Mouse (Mus musculus) heart, postnatal 25 days (tissue): ENCODE measurements around the gene Retreg1. TPM values are rescaled to one million over a fixed set of nuclear protein-coding genes. Genes with fewer than 3 reads are reported as not detected.
"Not testable (repeated sequence)": the region's sequence is repeated elsewhere in the genome, so short reads cannot be mapped to it uniquely, and the experiment has no call there.

Source experiments
- DNase-seq: peaks from one replicate; pipeline ENCODE4 v3.0.0; 2022; ENCODE audit warnings: low spot score
- intact Hi-C: fragments of 180-260 bp; cut with DNase I; formaldehyde crosslinking; loops from one replicate; pipeline ENCODE4 v1.15.1; 2025
- microRNA-seq: library from miRNA; unstranded; fragments of <30 nt; microRNA quantifications from one replicate; pipeline ENCODE4 v1.2.0, GENCODE M21; 2022
- total RNA-seq, 2 experiments: library from RNA; stranded (reverse); gene quantifications; 2 replicates each; pipeline ENCODE4 v1.2.3; 2021

The Retreg1 gene
- total RNA-seq, 2 experiments from 2014 or later, result 206 to 227 TPM

DNA sequence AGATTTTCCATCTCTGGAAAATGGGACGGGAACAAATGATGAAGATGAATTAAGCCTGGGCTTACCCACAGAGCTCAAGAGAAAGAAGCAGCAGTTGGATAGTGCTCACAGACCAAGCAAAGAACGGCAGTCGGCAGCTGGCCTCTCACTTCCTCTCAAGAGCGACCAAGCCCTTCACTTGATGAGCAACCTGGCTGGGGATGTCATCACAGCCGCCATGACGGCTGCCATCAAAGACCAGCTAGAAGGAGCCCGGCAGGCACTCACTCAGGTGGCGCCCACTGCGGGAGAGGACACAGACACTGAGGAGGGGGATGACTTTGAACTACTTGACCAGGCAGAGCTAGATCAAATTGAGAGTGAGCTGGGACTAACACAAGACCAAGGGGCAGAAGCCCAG is 128.6 kb downstream of the Retreg1 start:
- intact Hi-C loops, result no loop called here
- DNase-seq, result no peak

GRCm38 (mm10) chr15:25972758-25973157 is 129.8 kb downstream of the Retreg1 start:
- intact Hi-C loops, result no loop called here

GRCm38 (mm10) chr15:25974352-25974751 is 131.4 kb downstream of the Retreg1 start:
- intact Hi-C loops, result no loop called here
- no peak for DNase-seq

More at GRCm38 (mm10) chr15:25972758-25973157, 129.8 kb downstream of the Retreg1 start:
- DNase-seq, result no peak

DNA sequence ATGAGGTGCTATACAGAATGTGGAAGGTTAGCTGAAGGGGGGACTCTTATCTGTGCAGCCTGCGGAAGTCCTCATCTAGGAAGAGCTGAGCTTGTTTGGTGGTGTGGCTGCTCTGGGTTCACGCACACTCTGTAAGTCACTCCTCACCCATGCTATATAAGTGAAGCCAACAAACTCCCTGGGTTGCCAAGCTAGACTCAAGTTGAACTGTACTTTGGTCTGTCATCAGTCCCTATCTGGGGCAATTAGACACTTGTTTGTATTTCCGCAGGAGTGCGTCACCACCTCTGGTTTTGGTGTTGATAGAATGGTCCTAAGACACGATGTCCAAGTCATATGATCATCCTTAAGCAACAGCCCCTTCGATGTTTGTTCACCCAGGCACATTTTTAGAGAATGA is 132.8 kb downstream of the Retreg1 start:
- DNase-seq, result no peak
- intact Hi-C loops, result no loop called here

GRCm38 (mm10) chr15:25983614-25984013 is 140.6 kb downstream of the Retreg1 start:
- DNase-seq, result not testable (repeated sequence)
- intact Hi-C loops, result loop anchor here (10.0 kb wide), 1 partner anchor 1481 kb away; the partner anchor contains the start of gene Ank

DNA sequence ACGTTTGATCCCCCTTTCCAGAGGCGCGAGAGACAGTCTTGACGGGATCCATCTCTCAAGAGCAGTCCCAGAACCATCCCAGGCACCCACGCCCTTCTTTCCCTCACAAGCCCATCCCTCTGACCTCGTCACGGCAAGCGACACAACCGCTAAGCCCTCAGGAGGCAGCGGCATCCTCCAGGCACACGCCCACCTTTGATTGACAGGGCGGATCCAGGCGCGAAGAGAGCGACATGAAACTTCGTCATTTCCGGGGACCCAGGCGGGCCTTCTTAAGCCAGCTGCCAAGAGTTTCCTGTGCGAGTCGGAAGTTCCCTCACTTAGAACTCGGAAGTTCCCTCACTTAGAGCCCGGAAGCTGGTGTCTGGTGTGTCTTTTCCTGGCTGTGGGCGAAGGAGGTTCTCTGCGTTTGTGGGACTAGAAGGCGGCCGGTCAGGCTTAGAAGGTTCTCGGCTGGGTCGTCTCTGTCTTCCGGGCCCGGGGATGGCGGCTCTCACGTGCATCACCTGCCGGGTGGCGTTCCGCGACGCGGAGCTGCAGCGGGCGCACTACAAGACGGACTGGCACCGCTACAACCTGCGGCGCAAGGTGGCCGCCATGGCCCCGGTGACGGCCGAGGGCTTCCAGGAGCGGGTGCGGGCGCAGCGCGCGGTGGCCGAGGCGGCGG is 141.2 kb downstream of the Retreg1 start, which contains the start of gene Zfp622:
Zfp622 (plus strand) TSS at position 300 of the 667 bp plus-strand sequence.
- peak; percentile 93 for DNase-seq
- intact Hi-C loops, result loop anchor here (10.0 kb wide), 1 partner anchor 1481 kb away; the partner anchor contains the start of gene Ank

DNA sequence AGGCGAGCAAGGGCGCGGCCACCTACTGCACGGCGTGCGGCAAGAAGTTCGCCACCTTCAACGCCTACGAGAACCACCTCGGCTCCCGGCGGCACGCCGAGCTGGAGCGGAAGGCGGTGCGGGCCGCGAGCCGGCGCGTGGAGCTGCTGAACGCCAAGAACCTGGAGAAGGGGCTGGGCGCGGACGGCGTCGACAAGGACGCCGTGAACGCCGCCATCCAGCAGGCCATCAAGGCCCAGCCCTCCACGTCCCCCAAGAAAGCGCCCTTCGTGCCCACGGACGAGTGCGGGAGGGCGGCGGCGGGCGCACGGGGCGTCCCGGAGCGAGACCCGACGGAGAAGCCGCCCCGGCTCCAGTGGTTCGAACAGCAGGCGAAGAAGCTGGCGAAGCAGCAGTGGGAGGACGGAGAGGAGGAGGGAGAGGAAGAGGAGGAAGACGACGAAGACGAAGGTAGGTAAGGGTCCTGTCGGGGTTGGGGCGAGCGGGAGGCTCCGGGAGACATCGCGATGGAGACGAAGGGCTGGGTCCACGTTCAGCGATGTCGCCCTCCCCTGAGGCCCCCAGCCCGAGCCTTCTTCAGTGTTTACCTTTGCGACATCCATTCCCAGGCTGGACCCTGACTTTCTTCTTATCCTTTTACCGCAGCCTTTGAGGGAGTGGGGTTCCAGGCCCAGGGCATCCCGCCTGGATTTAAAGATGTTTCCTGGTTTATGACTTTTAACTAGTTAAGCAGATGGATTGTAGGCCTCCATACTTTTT is 141.9 kb downstream of the Retreg1 start:
- intact Hi-C loops, result loop anchor here (10.0 kb wide), 1 partner anchor 1480 kb away; the partner anchor contains the start of gene Ank
- no peak for DNase-seq

DNA sequence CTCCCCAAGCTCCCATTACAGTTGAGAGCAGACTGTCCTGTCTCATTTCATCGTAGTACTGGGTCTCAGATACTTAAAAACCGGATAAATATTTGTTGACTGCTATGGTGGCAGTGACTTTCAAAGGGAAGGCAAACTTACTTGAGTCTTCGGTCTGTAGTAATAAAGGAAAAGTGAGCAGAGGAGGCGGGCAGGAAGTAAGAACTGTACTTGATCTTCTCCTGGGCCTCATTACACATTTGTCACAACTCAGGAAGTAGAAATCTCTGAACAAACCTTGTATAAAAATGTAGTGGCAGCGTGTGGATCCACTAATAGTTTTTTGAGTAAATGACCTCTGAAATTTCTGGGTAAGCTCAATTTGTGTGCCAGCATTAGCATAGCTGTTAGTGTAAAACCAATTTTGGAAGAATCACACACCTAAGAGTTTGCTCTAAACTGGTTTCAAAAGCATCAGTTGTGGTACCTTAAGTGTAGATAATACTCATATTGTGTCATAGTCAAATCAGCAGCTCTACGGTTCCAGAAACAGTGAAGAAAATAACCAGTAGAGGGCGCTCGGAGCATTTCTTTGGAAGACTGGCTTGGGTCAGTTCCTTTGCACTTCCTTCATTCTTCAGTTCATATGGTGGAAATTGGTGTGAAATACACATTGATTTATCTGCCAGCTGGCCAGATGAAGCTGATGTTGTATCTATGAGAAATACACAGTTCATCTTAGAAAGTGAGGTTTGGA is 150.2 kb downstream of the Retreg1 start:
- DNase-seq, result no peak
- intact Hi-C loops, result loop anchor here (10.0 kb wide), 1 partner anchor 752 kb away; no protein-coding TSS in a partner anchor

DNA sequence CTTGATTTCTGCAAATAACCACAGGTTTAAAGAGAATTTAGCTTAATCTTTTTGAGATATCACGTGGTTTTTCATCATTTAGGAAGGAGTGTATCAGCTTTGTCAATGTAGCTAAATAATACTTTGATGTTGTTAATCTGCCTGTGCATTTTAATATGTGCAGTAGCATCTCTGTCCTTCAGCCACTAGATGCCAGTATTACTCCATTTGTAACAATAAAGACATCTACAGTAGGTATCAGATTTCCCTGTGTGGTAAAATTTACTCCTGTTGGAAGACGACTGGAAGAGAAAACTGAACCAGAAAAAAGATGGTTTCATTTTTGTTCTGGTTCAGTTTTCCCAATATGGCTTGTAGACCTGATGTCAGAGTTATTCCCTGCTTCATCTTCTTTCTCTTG is 152.5 kb downstream of the Retreg1 start:
- intact Hi-C loops, result loop anchor here (2.0 to 10.0 kb wide), 4 partner anchors 331 to 1192 kb away; no protein-coding TSS in a partner anchor
- no peak for DNase-seq

GRCm38 (mm10) chr15:25999545-25999944 is 156.6 kb downstream of the Retreg1 start:
- DNase-seq, result not testable (repeated sequence)
- intact Hi-C loops, result loop anchor here (5.0 to 10.0 kb wide), 3 partner anchors 618 to 1188 kb away; no protein-coding TSS in a partner anchor

GRCm38 (mm10) chr15:26008621-26009020 is 165.6 kb downstream of the Retreg1 start:
- intact Hi-C loops, result no loop called here
- no peak for DNase-seq

- DNase-seq, result no peak
- intact Hi-C loops, result no loop called here
Observed at GRCm38 (mm10) chr15:26012891-26013290, 169.9 kb downstream of the Retreg1 start.

GRCm38 (mm10) chr15:26015979-26016665 is 173.1 kb downstream of the Retreg1 start:
- intact Hi-C loops, result no loop called here
- no peak for DNase-seq

- intact Hi-C loops, result no loop called here
- DNase-seq, result no peak
Observed at GRCm38 (mm10) chr15:26021721-26022120, 178.7 kb downstream of the Retreg1 start.

DNA sequence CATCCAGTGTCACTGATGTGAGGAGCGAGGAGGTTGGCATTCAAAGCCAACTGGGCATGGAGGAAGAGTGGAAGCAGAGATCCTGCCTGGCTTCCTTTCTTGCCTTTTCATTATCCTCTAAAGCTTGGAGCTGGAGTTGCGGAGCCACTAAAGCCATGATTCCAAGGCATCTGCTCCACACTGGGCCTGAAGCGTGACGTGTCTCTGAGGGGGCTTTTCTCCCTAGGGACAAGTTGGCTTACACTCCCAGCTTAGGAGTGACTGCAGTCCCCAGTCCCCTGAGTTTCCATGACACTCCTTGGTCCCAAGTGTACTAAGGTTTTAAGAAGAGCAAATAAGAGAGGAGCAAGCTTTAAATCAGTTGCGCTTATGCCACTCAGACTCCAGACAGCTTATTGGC is 179.7 kb downstream of the Retreg1 start:
- DNase-seq, result no peak
- intact Hi-C loops, result no loop called here

Small RNA genes lying within 50 kb of the gene (microRNA-seq; reads per million reads assigned to microRNA genes)
- 0.83 reads per million for gene Mir7212

Other genes with a start within 250 kb of the Retreg1 start
- 10 to 100 TPM; 64.4 to 66.1 TPM for gene Myo10, start 220.7 kb upstream of the Retreg1 start, total RNA-seq
- 10 to 100 TPM; 21.1 to 22.2 TPM for gene Zfp622, start 141.2 kb downstream of the Retreg1 start, total RNA-seq